Mouse (Mus musculus) liver, adult 2 months (tissue): ENCODE data around the gene Rras.

Experiments
- CTCF ChIP-seq: fragments of 200-500 bp; IDR thresholded peaks from 2 replicates; pipeline ENCODE4 v1.5.1; 2011; ENCODE audit warnings: low read depth, low read length, control low read depth
- POLR2A ChIP-seq: fragments of 200-500 bp; IDR thresholded peaks from 2 replicates; pipeline ENCODE4 v1.6.1; 2011; ENCODE audit warnings: low read length, control low read depth; ENCODE audit not compliant: insufficient read depth; ENCODE audit errors: extremely low read depth

DNA sequence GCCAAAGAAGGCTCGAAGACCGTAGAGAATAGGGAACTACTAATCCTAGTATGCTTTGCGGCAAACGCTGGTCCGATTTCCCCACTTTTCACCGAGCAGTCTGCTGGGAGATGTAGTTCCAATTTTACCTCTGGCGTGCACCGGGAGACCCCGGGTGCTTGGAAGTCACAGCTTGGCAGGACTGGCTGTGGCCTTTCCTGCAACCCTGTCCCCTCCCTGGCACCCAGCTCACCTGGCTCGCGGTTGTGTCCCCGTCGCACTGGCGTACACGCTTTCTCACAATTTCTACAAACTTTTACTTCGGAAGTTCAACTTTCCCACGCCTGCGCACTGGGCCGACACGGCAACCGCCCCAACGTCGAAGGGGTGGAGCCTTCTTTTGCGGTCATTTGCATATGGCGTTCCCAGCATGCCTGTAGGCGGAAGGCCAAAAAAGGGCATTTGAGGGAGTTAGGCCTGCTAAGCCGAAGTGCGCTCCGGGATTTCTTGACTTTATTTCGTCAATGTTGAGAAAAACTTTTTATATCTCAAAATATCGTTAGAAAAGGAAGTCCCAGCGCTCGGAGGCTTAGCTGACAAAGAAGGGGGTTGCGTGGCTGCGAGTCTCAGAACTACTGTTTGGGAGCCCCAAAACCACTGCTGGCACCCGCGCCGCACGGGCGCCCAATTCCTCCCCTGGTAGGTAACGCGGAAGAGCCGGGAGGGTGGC lies 20.4 kb upstream of the Rras start, which contains the start of gene Irf3:
- TF ChIP-seq POLR2A (0 out of 2 replicates have a peak, but pooled peaks have one; percentile 60), CTCF (no peak)
